Mouse (Mus musculus): ENCODE data around the gene Crybb1. TPM values are rescaled to one million over a fixed set of nuclear protein-coding genes. Genes with fewer than 3 reads are reported as not detected.

The Crybb1 gene
- polyA plus RNA-seq, 1 experiment, result 0.46 TPM

- H3K4me3 ChIP-seq (ENCODE audit: extremely low read depth, insufficient read depth, insufficient read length), result no peak overlapping the region
- 6% methylated on average over 5 of the region's 5 CpGs for WGBS
- peak overlapping the region; percentile 76 for H3K27ac ChIP-seq (ENCODE audit: insufficient read depth, low read length)
- peaks cover 4% of the 10 kb centered on the region; the same call in 1 of the 2 replicates for H3K4me1 ChIP-seq (ENCODE audit: control insufficient read depth, insufficient read depth, insufficient read length)
- no peaks in the 10 kb centered on the region for H3K36me3 ChIP-seq (ENCODE audit: control insufficient read depth, insufficient read depth, low read length)
- H3K27me3 ChIP-seq (ENCODE audit: control insufficient read depth, insufficient read depth, low read length), result no peaks in the 10 kb centered on the region
- peak; percentile 41 to 60 for DNase-seq (ENCODE audit: low read depth in 1 of 2, low spot score in 2 of 2)
- TF ChIP-seq CTCF (IDR thresholded peaks at IDR 0.05; ENCODE audit: extremely low read depth, insufficient read depth, insufficient read length, insufficient replicate concordance), result no peak
Measured at GRCm38 (mm10) chr5:112242361-112242778, 13.2 kb upstream of the Crybb1 start.

DNA sequence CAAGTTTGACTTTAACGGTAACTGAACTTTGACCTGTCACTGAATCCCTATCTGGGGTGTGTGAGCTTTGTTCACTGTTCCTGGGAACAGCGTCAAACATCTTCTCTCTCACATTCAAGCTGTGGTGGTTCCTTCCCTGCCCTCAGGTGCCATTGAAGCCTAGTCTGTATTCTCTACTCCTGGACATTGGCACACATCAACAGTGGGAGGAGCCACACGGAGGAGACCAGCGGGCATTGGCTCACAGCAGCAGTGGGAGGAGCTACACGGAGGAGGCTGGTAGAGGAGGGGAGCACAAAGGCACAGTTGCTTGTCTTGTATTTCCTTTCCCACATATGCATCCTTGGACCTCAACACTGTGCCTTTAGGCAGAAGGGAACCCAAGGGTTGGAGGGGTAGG lies 12.6 kb upstream of the Crybb1 start:
- 74% methylated on average over 5 of the region's 5 CpGs for WGBS
- TF ChIP-seq CTCF (IDR thresholded peaks at IDR 0.05; ENCODE audit: extremely low read depth, insufficient read depth, insufficient read length, insufficient replicate concordance) (no peak), POLR2A (IDR thresholded peaks at IDR 0.05; ENCODE audit: low read depth, low read length) (no peak)
- Histone ChIP-seq H3K27me3 (ENCODE audit: control insufficient read depth, insufficient read depth, low read length) (no peaks in the 10 kb centered on the region), H3K27ac (ENCODE audit: insufficient read depth, low read length) (peak overlapping the region; percentile 76), H3K4me1 (ENCODE audit: control insufficient read depth, insufficient read depth, insufficient read length) (peaks cover 4% of the 10 kb centered on the region; the same call in 1 of the 2 replicates), H3K36me3 (ENCODE audit: control insufficient read depth, insufficient read depth, low read length) (no peaks in the 10 kb centered on the region), H3K4me3 (ENCODE audit: extremely low read depth, insufficient read depth, insufficient read length) (no peak overlapping the region)
- DNase-seq (ENCODE audit: low read depth in 1 of 2, low spot score in 2 of 2), result no peak

- Histone ChIP-seq H3K27ac (ENCODE audit: insufficient read depth, low read length) (no peak overlapping the region), H3K4me3 (ENCODE audit: extremely low read depth, insufficient read depth, insufficient read length) (no peak overlapping the region), H3K36me3 (ENCODE audit: control insufficient read depth, insufficient read depth, low read length) (no peaks in the 10 kb centered on the region), H3K27me3 (ENCODE audit: control insufficient read depth, insufficient read depth, low read length) (no peaks in the 10 kb centered on the region), H3K4me1 (ENCODE audit: control insufficient read depth, insufficient read depth, insufficient read length) (peaks cover 4% of the 10 kb centered on the region; the same call in 1 of the 2 replicates)
- TF ChIP-seq POLR2A (IDR thresholded peaks at IDR 0.05; ENCODE audit: low read depth, low read length) (no peak), CTCF (IDR thresholded peaks at IDR 0.05; ENCODE audit: extremely low read depth, insufficient read depth, insufficient read length, insufficient replicate concordance) (no peak)
- no peak for DNase-seq (ENCODE audit: low read depth in 1 of 2, low spot score in 2 of 2)
- 74% methylated on average over 10 of the region's 10 CpGs for WGBS
Measured at GRCm38 (mm10) chr5:112243539-112244274, 11.9 kb upstream of the Crybb1 start.

DNA sequence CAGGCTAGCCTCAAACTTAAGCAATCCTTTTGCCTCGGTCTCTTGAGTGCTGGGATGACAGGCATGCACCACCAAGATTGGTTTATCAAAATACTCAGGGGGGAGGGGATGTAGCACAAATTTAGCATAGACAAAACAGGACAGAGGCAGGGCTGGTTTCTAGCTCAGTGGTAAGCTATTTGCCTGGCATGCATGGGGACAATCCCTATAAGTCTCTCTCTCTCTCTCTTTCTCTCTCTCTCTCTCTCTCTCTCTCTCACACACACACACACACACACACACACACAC lies 11.4 kb upstream of the Crybb1 start:
- WGBS, result 73% methylated on average over 1 of the region's 1 CpGs
- Histone ChIP-seq H3K4me3 (ENCODE audit: extremely low read depth, insufficient read depth, insufficient read length) (no peak overlapping the region), H3K36me3 (ENCODE audit: control insufficient read depth, insufficient read depth, low read length) (no peaks in the 10 kb centered on the region), H3K4me1 (ENCODE audit: control insufficient read depth, insufficient read depth, insufficient read length) (peaks cover 4% of the 10 kb centered on the region; the same call in 1 of the 2 replicates), H3K27me3 (ENCODE audit: control insufficient read depth, insufficient read depth, low read length) (no peaks in the 10 kb centered on the region), H3K27ac (ENCODE audit: insufficient read depth, low read length) (no peak overlapping the region)
- no peak for TF ChIP-seq CTCF (IDR thresholded peaks at IDR 0.05; ENCODE audit: extremely low read depth, insufficient read depth, insufficient read length, insufficient replicate concordance)
- TF ChIP-seq POLR2A (IDR thresholded peaks at IDR 0.05; ENCODE audit: low read depth, low read length), result no peak
- no peak for DNase-seq (ENCODE audit: low read depth in 1 of 2, low spot score in 2 of 2)

DNA sequence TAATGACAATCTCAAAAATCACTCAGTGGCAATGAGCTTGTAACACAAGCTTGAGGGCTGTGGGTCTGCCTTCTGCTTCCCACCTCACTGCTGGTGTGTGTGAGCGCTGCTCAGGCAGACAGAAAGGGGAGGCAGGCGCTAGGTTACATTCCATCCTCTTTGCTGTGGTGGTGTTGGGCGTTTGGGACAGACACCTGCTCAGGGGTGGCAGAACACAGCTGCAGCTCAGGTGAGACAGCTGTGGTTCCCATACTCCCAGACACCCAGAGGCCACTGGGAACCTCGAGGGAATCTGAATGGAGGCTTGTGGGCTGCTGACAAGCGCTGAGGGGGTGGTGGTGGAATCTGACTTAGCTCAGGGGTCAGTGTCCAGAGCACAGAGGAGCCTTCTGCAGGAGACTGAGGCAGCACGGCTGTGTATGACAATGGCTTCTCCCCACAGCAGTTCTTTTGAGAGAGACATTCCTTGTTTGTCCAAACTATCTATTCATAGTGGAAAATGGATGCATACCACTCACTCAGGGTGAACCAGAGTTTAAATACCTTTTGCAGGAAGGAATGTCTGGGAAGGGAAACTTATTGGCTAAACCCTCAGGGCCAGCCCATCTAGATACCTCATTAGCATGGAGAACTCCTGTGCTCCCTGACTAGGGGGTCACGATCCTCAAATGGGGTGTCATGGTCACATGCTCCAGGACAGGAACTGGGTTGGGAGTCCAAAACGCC lies 10.6 kb upstream of the Crybb1 start:
- TF ChIP-seq CTCF (IDR thresholded peaks at IDR 0.05; ENCODE audit: extremely low read depth, insufficient read depth, insufficient read length, insufficient replicate concordance) (no peak), POLR2A (IDR thresholded peaks at IDR 0.05; ENCODE audit: low read depth, low read length) (no peak)
- Histone ChIP-seq H3K4me1 (ENCODE audit: control insufficient read depth, insufficient read depth, insufficient read length) (peaks cover 4% of the 10 kb centered on the region; the same call in 1 of the 2 replicates), H3K27me3 (ENCODE audit: control insufficient read depth, insufficient read depth, low read length) (no peaks in the 10 kb centered on the region), H3K36me3 (ENCODE audit: control insufficient read depth, insufficient read depth, low read length) (no peaks in the 10 kb centered on the region), H3K27ac (ENCODE audit: insufficient read depth, low read length) (no peak overlapping the region), H3K4me3 (ENCODE audit: extremely low read depth, insufficient read depth, insufficient read length) (no peak overlapping the region)
- 81% methylated on average over 8 of the region's 8 CpGs for WGBS
- no peak for DNase-seq (ENCODE audit: low read depth in 1 of 2, low spot score in 2 of 2)

DNA sequence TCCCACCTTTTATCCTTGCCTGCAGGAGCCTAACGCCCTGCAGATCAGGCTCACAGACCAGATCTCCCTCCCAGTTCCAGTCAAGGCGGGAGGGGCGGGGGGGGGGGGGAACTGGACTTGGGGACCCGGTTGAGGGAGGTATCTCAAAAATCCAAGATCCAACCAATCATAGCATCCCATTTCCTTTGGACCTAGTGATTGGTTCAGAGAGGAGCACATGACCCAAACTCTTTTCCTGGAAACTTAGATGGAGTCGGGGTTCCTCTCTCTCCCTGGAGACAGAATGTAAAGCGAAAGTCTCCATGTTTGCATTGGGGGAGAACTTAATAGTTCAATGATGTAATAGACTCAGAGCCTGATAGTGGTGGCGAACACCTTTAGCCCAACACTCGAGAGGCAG lies 8.2 kb upstream of the Crybb1 start:
- DNase-seq (ENCODE audit: low read depth in 1 of 2, low spot score in 2 of 2), result no peak
- Histone ChIP-seq H3K4me3 (ENCODE audit: extremely low read depth, insufficient read depth, insufficient read length) (no peak overlapping the region), H3K27me3 (ENCODE audit: control insufficient read depth, insufficient read depth, low read length) (no peaks in the 10 kb centered on the region), H3K27ac (ENCODE audit: insufficient read depth, low read length) (no peak overlapping the region), H3K4me1 (ENCODE audit: control insufficient read depth, insufficient read depth, insufficient read length) (peaks cover 8% of the 10 kb centered on the region; the same call in 1 of the 2 replicates), H3K36me3 (ENCODE audit: control insufficient read depth, insufficient read depth, low read length) (no peaks in the 10 kb centered on the region)
- WGBS, result 84% methylated on average over 8 of the region's 8 CpGs
- TF ChIP-seq CTCF (IDR thresholded peaks at IDR 0.05; ENCODE audit: extremely low read depth, insufficient read depth, insufficient read length, insufficient replicate concordance) (no peak), POLR2A (IDR thresholded peaks at IDR 0.05; ENCODE audit: low read depth, low read length) (no peak)

- H3K27ac ChIP-seq (ENCODE audit: insufficient read depth, low read length), result no peak overlapping the region
- no peaks in the 10 kb centered on the region for H3K36me3 ChIP-seq (ENCODE audit: control insufficient read depth, insufficient read depth, low read length)
- TF ChIP-seq POLR2A (IDR thresholded peaks at IDR 0.05; ENCODE audit: low read depth, low read length) (no peak), CTCF (IDR thresholded peaks at IDR 0.05; ENCODE audit: extremely low read depth, insufficient read depth, insufficient read length, insufficient replicate concordance) (no peak)
- whole genome bisulfite sequencing, result 88% methylated on average over 11 of the region's 11 CpGs
- H3K27me3 ChIP-seq (ENCODE audit: control insufficient read depth, insufficient read depth, low read length), result no peaks in the 10 kb centered on the region
- H3K4me1 ChIP-seq (ENCODE audit: control insufficient read depth, insufficient read depth, insufficient read length), result peaks cover 14% of the 10 kb centered on the region; the same call in 1 of the 2 replicates
- DNase-seq (ENCODE audit: low read depth in 1 of 2, low spot score in 2 of 2), result no peak
- no peak overlapping the region for H3K4me3 ChIP-seq (ENCODE audit: extremely low read depth, insufficient read depth, insufficient read length)
Measured at GRCm38 (mm10) chr5:112249106-112249505, 6.5 kb upstream of the Crybb1 start.
